Mouse (Mus musculus) granulocyte monocyte progenitor cell, adult 5-6 weeks (primary cell): Measurements from ENCODE around the gene Birc7. TPM values are rescaled to one million over a fixed set of nuclear protein-coding genes. Genes with fewer than 3 reads are reported as not detected.
A peak's percentile ranks its signal among the peaks of the same experiment; 100 is the strongest.

Experiments
- ATAC-seq: replicated peaks from 2 replicates; pipeline ENCODE4 v1.8.0; 2016; ENCODE audit warnings: mild to moderate bottlenecking, moderate TSS enrichment, inconsistent platforms; ENCODE audit not compliant: poor library complexity, severe bottlenecking
- total RNA-seq, 2 experiments: library from RNA; stranded (forward) in 1 of 2; stranded (reverse) in 1 of 2; fragments of 200-712, 200-1000 nt in 1 of 2; fragments of >200 nt in 1 of 2; fragmentation: Nextera tagmentation in 1 of 2; gene quantifications; 2 replicates each; pipeline ENCODE4 v1.2.3; 2014 to 2017

The Birc7 gene
- total RNA-seq, 2 experiments from 2014 or later, result not detected

DNA sequence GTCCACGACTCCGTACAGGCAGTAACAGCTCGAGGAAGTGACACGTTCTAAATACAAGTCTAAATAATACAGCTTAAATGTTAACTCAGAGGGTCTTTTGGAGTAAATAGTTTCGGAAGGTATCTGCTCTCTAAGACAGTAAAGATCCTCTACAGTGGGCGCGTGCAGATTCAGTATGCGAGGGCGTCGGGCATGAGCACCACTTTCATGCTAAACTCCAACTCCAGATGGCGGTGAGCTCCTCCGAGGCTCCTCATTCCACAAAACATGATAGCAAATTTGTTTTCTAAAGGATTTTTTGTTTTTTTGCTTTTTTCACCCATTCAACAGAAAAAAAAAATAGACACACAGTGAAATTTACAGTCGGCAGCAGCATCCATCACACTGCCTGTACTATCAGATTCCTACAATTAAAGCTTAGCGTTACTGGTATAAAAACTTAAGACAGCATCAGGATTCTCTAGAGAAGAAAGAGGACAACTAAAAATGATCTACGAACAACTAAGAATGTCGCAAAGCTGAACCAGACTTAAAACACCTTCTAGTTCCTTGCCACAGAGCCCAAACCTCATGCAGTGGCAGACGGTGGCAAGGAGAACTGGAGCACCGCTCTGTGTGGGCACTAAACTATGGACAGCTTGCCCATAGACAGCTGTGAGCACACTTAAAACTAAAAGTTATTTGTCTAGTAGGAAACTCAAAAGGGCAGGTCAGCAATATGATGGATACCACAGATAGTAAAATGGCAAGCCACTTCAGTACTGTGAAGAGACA lies 24.2 kb upstream of the Birc7 start:
- no peak for ATAC-seq

DNA sequence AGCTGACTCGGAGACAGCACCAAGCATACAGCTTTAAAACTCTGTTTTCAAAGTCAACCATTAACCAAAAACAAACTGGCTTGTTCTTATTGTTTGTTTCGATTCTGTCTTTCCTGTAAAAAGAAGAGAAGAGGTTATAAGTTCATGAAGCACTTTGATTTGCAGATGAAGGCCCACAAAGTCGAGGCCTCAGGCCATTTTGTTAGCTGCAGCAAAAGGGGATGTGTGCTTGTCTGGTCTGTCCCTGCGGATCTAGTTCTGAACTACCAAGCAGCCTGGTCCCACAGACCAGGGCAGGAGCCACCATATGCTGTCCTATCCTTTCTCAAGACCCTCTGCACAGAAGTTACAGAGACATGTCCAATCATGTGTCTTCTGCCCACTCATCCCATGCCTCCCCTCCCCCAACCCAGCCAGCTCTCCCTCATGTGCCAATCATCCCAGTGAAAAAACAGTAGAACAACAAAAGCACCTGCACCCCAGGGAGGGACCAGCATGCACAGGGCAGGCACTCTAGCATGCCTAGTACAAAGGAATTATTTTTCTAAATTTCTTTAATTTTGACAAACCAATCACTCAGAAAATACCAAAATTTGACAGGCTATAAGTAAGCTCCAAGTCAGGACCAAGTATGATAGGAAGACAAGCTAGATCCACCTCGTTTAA lies 23.1 kb upstream of the Birc7 start:
- ATAC-seq, result no peak

GRCm38 (mm10) chr2:180910928-180911327 lies 17.9 kb upstream of the Birc7 start:
- ATAC-seq, result no peak

DNA sequence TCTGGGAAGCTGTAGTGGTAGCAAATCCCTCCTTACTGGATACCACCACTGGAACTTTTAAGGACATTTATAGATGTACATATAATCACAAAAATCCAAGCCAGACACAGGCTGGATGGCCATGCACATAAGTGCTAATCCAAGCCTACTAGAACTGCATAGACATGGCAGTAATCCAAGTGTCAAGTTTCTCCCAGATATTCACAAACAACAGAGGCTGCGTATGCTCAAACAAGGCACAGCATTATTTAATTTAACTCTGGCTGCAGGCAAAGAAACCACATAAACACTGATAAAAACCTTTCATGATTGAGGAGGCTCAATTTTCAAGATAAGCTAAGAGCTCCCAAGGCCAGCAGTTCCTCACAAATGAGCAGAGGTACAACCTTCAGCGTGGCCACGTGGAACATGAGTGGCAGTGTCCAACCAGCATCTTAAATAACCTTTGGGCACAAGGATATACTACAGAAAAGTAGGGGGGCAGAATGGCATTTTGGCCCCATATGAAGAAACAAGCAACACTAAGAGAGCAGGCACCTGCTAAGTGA lies 12.9 kb upstream of the Birc7 start:
- no peak for ATAC-seq

- ATAC-seq, result peak; percentile 54
Observed at GRCm38 (mm10) chr2:180919913-180920809, 8.7 kb upstream of the Birc7 start.

- ATAC-seq, result peak; percentile 81
Observed at GRCm38 (mm10) chr2:180920810-180921400, 7.9 kb upstream of the Birc7 start, which contains the start of gene Ythdf1. Ythdf1 (minus strand) TSS chr2:180920949.

DNA sequence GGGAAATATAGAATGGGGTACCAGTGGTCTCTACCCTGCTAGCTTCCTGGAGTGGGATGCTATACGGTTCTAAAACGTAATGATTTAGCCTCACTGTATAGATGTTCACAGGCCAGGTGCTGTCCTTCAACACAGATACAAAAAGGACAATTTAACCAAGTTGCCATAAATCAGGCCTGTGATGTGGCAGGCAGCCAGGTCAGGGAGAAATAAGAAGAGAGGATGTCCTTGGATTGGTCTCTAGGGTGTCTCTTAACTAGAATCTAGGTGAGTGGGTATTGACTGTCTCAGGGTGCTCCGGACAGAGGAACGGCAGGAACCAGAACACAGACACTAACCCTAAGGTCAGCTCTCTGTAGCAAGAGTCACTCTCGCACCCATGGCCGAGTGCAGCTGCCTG lies 6.1 kb upstream of the Birc7 start:
- no peak for ATAC-seq

DNA sequence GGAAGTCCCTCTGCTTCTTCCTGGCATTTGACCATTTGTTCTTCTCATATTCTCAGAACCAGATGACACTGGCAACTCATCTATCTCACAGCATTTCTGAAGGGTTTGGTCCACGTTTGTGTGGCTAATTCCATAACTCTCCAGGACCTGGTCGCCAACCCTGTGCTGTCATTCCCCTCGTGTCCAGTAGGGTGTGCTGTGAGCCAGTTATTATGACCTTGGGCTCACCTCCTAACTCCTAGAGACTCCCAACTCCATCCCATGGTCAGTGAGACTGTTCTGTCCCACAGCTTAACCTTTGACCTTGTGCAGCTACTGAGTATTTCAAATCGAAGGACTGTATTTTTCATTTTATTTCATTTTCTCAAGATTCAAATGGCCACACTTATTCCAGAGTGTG lies 3.6 kb upstream of the Birc7 start:
- ATAC-seq, result peak; percentile 66

DNA sequence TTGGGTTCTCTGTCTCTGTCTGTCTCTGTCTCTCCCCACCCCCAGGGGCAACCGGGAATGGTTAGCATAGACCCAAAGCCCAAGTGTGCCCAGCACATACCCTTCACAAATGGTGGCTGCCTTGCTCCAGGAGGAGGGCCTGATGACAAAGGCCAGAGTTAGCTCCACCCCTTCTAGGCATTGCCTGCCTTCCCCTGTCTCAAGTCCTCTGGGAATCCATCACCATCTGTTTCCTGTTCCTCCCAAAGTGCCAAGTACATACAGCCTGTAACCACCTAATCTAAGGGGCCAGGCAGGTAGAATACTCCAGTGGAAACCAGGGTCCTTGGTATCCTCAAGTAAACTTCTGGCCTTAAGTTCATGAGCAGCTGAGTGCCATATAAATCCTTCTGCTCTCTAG lies 3.6 kb downstream of the Birc7 start:
- ATAC-seq, result no peak

- ATAC-seq, result no peak
Observed at GRCm38 (mm10) chr2:180940187-180940586, 11.4 kb downstream of the Birc7 start.

GRCm38 (mm10) chr2:180941869-180942268 lies 13.0 kb downstream of the Birc7 start:
- ATAC-seq, result no peak

DNA sequence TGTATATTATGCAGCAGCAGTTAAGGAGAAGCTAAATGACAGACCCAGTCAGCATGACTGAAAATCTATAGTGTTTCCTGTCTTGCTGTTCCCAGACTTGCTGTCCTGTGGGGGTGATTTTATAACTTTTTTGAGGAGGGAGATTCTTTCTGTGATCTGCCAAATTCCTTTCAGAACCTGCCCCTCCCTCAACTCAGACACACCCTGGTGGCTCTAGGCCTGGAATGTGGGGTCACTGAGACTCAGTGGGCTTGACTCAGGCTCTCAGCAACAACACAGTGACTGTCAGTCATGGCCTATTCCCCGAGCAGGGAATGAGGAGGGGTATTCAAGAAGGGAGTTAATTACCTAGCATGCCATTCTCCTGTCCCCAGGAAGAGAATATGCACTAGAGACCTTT lies 21.1 kb downstream of the Birc7 start:
- no peak for ATAC-seq

- no peak for ATAC-seq
Observed at GRCm38 (mm10) chr2:180952731-180953171, 23.9 kb downstream of the Birc7 start.

DNA sequence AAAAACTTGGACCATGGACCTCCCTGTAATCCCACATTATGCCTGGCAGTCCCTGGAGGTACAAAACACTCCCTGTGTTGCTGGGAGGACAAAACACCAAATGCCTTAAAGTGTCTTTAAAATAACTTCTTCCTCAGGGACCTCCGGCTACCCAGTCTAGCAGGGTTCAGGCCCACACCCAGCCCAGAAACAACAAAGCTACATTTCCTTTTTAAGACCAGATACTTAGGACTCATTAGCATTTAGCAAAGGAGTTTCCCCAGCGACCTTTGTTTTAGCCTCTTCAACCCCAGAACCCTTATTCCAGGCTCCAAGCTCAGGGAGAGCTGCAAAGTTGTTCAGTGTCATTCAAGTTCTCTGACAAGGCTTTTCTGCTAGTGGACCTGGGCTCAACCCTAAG lies 24.8 kb downstream of the Birc7 start:
- ATAC-seq, result no peak

GRCm38 (mm10) chr2:180954061-180955047 lies 25.5 kb downstream of the Birc7 start, which contains the start of gene Nkain4:
Nkain4 (minus strand) TSS chr2:180954699.
- peak; percentile 18; the same call in 1 of the 2 replicates for ATAC-seq

- no peak for ATAC-seq
Observed at GRCm38 (mm10) chr2:180959605-180960004, 30.8 kb downstream of the Birc7 start.

- ATAC-seq, result no peak
Observed at GRCm38 (mm10) chr2:180960187-180960586, 31.4 kb downstream of the Birc7 start.

- no peak for ATAC-seq
Observed at GRCm38 (mm10) chr2:180962616-180963308, 33.9 kb downstream of the Birc7 start.
